Mouse (Mus musculus) spleen, postnatal 14 days (tissue): ENCODE results near the gene Osgin1.
A peak's percentile ranks its signal among the peaks of the same experiment; 100 is the strongest.

Source experiments
- DNase-seq, 2 experiments: peaks; one replicate each; pipeline ENCODE4 v3.0.0; 2021 to 2022; ENCODE audit warnings: low spot score in 2 of 2

The Osgin1 gene

DNA sequence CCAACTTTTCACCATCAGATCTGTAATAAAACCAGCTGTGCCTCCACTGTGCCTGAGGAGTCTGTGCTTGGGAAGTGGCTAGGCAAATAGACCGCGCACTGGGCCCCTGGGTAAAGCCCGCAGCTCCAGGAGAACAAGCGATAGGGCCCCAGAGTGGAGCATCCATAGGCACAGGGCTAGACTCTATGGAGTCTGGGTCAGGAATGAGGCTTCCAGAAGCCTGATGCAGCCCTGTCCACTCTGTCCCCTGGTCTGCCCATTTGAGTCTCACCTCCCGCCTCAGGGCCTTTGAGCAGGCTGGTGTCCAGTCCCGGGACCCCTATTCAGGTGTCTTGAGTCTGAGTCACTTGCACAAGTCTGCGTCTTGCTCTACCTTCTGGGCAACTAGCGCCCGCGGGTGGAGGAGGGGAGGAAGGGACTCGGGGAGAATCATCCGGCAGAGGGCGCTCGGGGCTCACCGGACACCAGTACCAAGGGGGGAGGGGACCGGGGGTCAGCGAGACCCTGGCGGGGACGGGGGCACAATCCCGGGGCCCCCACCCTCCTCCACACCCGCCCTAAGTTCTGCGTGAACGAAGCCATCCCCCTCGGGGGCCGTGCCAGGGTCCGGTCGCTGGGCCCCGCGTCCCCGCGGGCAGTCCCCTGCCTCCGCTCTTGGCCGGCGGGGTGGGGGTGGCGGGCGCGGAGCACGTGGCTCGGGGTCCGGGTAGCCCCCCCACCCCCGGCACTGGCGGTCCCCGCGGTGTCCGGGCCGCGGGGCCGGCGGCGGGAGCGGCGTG, 12.5 kb downstream of the Osgin1 start, which contains the start of gene Necab2:
Necab2 (plus strand) TSS at position 509 of the 779 bp plus-strand sequence.
- DNase-seq = peak; percentile 47 to 70

DNA sequence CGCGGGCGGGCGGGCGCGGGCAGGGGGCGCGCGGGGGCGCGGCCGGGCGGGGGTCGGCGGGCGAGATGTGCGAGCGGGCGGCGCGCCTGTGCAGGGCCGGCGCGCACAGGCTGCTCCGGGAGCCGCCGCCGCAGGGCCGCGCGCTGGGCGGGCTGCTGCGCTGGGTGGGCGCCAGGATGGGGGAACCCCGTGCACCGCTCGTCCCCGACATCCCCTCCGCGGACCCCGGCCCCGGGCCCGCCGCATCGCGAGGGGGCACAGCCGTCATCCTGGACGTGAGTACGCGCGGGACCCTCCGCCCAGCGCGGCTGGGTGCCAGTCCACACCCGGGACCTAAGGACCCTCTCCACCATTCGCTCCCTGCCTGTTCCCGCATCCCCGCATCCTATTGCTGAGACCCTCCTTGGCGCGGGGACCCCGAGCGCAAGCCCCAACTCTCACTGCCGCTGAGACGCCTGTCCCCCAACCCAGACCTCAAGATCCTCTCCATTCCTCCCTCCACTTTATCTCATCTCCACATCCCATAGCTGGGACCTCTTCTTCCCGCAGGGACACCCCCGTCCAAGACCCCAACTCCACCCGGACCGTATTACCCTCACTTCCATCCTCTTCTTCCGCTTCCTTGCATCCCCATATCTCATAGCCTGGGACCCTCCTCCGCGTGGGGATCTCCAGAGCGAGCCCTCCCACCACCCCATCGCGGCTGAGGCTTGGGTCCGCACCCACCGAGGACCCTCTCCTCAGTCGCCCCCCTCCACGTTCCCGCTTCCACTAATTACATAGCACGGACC, 13.3 kb downstream of the Osgin1 start:
- DNase-seq = no peak

DNA sequence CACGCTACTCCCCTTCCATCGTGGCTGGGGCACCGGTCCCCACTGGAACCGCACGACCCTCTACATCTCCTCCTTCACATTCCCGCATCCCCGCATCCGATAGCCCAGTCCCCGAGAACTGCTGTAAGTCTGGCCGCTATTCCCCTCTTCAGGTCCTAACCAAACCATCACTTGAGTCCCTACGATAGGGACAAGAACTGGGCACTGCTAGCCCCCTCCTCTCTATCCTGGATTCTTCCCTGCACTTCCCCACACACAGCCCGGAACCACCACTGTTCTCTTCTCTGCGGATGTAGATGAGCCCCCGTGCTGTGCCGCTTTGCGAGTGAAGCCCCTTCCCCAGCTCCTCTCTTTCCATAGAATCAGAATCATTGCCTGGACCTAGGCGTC, 13.9 kb downstream of the Osgin1 start:
- DNase-seq = no peak

DNA sequence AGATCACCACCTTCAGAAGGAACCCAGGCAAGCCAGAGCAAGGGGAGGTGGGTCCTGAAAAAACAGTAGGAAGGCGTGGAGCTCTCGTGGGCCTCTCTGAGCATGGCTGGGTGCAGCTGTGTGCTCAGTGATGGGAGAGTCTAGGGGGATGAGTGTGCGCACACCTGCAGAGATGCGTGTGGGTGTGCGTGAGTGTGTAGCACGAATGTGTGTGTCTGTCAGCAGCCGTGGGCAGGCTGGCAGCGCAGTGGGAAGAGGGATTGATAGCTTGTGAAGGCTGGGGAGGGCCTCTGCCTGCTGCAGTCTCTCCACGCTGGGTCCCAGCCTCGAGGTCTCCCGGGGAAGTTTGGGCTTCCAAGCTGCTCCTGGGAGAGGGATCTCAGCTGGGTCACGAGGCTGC, 15.7 kb downstream of the Osgin1 start:
- no peak for DNase-seq

DNA sequence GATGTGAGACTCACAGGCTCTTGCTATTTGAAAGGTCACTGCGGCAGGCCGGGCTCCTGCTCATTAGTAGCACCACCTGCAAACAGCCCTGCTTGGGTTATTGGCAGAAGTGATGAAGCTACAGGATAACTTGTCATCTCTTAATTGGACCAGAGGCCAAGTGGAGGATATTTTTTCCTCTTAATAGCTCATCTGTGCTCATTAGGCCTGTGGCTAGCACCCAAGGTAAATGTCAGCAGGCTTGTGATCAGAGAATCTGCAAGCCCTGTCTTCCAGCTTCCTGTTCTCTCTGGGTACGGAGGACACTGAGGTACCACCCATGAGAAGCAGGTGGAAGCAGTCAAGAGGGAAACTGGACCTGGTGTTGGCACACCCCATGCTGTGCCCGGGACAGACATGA, 17.2 kb downstream of the Osgin1 start:
- DNase-seq = no peak

DNA sequence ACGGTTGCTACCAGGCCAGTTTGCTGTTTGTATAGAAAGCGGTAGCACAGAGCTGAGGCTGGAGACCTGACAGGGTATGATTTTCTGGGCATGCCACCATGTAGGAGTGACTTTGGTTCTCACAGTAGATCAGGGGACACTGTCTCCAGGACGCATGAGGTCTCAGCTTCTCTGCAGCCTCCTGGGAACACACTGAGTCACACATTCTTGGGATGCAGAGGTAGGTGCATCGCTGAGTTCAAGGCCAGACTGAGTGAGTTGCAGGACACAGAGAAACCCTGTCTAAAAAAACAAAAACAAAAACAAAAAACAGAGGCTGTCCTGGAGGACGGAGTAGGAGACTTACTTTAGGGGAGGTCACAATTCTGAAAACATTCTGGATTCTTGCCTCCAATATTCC, 19.0 kb downstream of the Osgin1 start:
- DNase-seq = no peak

DNA sequence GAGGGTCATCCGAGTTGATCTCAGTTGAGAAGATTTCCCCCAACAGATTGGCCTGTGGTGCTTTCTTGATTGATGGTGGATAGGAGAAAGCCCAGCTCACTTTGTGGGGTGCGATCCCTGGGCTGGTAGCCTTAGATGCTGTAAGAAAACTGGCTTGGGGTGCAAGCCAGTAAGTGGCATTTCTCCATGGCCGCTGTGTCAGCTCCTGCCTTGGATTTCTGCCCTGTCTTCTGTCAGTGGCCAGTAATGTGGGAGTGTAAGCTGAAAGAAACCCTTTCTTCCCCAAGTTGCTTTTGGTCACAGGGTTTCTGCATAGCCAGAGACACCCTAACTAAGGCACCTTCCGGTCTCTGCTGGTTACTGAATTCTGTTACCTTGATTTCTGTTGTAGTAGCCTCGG, 22.1 kb downstream of the Osgin1 start:
- no peak for DNase-seq

DNA sequence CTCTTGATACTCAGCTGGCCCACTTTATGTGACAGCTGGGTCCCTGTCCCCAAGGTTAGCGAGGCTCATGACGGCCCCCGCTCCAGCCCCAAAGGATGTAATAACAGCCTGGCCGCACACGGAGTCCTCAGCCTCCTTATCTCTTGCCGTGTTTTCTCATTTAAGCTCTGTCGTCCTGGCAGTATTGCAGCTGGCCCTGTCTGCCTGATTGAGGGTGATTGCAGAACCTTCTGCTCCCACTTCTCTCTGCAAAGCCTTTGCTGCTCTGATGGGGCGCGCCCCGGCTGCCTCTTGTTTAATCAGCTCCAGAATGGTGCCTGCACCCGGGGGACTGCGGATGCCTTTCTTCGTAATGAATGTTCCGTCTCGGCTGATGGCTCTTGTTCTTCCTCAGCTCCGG, 25.8 kb downstream of the Osgin1 start:
- DNase-seq = no peak

DNA sequence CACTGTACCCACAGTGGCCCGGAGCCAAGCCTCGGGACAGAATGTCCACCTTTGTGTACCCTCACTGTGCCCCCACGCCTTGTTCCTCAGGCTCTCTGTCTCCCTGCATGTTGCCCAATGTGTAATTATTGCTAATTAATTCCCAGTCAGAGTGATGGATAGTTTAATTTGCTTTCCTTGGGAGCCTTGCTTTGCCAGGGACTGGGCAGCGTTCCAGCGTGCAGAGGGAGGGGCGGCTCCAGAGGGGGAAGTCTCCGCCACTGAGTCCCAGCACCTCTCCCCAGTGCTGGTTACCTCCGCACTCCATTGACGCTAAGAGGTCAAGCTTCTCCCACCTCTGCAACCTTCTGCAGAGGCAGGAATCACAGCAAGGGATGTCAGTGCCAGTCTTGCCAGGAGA, 27.4 kb downstream of the Osgin1 start:
- no peak for DNase-seq

DNA sequence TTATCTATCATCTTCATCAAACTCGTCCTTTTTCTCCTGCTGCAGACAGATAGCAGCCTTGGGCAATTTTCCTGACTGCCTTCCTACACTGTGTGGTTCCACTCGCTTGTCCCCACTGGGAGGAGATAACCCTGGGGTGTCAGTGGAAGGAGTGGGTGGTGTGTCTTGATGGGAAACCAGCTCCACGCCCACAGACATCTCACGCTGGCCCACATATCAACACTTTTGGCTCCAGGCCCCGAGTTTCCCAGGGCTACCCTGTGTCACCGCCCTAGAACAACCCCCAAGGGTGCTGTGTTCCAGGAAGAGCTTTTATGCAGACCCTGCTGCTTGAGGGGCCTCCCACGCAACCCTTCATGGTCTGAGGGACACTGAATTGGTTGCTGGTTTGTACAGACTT, 29.8 kb downstream of the Osgin1 start:
- DNase-seq = no peak

DNA sequence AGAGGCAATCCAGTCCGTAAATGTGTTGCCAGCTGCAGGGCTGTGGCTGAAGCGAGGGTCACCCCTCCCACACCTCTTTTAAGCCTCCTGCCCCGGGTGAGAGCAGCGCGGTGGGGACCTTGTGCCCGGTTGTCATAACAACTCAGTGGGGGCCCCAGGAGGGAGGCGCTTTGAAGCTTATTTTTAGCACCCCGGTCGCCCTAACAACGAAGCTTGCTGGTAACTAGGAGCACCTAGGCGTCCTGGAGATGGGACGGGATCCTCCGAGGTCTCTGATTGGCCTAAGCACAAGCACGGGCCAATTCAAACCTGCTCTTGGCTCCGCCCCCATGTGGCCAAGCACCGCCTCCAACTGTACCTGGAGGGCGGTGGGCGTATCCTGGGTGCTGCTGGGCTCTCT, 32.2 kb downstream of the Osgin1 start:
- DNase-seq = no peak

DNA sequence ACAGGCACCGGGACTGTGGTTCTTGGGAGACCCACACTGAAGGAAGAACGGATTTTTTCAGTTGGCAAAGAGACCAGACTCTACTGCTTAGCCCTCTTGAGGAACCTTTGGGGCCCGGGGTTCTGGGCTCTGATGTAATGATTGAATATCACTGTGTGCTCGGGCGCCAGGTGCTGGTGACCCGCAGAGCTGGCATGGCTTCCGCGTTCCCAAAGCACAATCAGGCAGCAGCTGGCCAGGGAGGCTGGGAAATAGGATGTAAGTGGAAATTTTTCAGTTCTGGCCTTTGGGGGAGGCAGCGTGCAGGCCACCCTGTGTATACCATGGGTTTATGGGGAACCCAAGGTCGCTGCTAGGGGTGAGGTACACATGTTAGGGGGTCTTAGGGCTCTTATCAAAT, 32.9 kb downstream of the Osgin1 start:
- DNase-seq = no peak

DNA sequence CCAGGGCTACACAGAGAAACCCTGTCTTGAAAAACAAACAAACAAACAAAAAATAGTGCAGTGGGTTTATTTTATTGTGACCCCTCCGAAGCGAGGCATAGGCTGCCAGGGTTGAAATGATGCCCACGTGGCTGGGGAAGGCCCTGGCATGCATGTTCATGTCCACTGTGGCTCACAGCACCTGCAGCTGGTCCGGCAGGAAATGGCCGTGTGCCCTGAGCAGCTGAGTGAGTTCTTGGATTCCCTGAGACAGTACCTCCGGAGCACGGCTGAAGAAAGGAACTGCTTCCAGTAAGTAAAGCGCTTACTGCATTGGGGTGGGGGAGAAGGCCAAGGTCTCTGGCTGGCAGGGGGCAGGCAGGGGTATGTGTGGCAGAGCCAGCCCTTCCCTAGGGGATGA, 34.2 kb downstream of the Osgin1 start:
- DNase-seq = no peak

DNA sequence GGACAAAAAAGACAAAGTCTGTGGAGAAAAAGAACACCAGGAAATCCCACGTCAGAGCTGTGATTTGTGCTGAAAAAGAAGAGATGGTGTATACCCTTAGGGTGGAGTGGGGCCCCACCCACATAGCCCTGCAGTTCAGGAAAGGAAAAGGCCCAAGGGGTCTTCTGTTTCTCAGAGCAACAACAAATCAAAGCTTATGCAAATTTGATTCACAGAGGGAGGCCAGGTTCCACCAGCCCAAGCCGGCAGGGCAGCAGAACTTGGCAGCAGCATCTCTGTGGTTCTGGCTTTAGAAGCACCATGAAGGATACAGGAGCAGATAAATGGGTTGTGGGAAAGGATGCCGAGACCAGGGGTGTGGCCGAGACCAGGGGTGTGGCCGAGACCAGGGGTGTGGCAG, 44.8 kb downstream of the Osgin1 start:
- no peak for DNase-seq

DNA sequence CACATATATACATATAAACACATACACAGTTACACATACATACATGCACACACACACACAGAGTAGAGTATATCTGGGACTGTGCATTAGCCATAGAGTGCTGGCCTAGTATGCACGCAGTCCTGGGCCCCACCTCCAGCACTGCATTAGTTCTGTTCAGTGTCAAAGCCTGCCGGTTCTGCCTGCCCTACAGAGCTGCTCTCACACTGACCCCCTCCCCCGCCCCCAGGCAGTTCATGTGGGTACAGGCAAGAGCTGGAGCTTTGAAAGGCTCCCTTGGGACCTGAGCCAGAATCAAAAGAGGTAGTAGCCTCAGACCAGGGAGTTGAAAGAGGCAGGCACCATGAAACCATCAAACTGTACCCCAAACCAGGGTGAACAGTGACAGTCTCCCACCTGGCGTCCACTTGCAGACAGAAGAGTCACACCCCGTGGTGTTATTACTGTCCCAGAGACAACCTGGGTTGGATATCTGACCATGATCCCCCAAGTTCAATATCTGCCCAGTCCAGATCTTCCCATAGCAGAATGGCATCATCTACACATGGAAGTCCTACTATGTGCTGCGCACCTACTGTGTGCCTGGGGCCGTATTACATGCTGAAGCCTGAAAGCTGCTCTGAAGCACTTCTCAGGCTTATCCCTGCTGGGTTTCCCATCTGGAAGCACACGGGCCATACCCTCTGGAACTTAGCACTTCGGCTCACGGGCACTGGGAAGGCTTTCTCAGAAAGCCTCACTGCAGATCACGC, 50.4 kb downstream of the Osgin1 start:
- DNase-seq = no peak

DNA sequence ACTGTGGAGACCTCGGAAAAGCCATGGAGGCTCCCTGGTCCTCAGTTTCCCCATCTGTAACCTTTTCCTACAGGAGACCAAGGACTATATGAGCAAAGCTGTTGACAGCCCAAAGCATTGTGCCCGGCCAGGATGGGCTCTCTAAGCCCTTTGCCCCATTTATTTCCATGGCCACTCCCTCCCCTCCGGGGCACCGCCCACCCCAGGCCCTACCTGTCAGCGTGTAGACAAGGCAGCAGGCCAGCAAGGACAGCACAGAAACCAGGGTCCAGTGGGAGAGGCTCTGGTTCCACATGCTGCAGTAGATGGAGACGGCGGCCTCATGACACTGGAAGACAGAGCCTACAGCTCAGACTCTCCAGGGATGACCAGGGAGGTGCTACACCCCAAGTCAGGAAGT, 53.2 kb downstream of the Osgin1 start:
- DNase-seq = no peak
